In genomic region chr17:30857347-30857746, GRCm38 (mm10) we compare ENCODE assay signal across 30 mouse cellular contexts. TPM values are rescaled to one million over a fixed set of nuclear protein-coding genes. Genes with fewer than 3 reads are reported as not detected.
"Had no signal": no experiment of that assay in that cellular context is flagged by ENCODE, and none has a peak within 500 bp of the region (broad histone marks: within the 10 kb centered on the region; RNA-seq: fewer than 3 reads in every experiment).

No protein-coding gene starts in this region.

- ATAC-seq: hindbrain, embryonic 16.5 days; inflammation-experienced regulatory T-cells, adult 6 months; intestine, embryonic 15.5 days; intestine, postnatal 0 days; liver, embryonic 12.5 days had no signal

- DNase-seq: gastrocnemius, postnatal 14 days; gastrocnemius, postnatal 36 days; heart, adult 11 months; heart, adult 2 months; heart, postnatal 10 days; heart, postnatal 4 days; kidney, adult 18-20 months; kidney, adult 9 months; kidney, postnatal 14 days; kidney, postnatal 36 days; layer of hippocampus, adult 9-11 months; layer of hippocampus, postnatal 36 days; left cerebral cortex, postnatal 4 days had no signal

- H3K4me3 ChIP-seq: heart, adult 2 months; heart, embryonic 10.5 days; heart, embryonic 12.5 days; hindbrain, embryonic 10.5 days; hindbrain, embryonic 12.5 days; intestine, embryonic 15.5 days; kidney, embryonic 15.5 days; limb, embryonic 13.5 days; limb, embryonic 15.5 days; liver, embryonic 12.5 days had no signal

- H3K36me3 ChIP-seq: heart, embryonic 10.5 days; heart, embryonic 12.5 days; hindbrain, embryonic 10.5 days; hindbrain, embryonic 12.5 days; intestine, embryonic 15.5 days; kidney, embryonic 15.5 days; limb, embryonic 13.5 days; limb, embryonic 15.5 days; liver, embryonic 12.5 days had no signal

- H3K27ac ChIP-seq: heart, adult 2 months; heart, embryonic 10.5 days; hindbrain, embryonic 10.5 days; hindbrain, embryonic 12.5 days; hindbrain, embryonic 14.5 days; intestine, embryonic 15.5 days; kidney, embryonic 15.5 days; kidney, postnatal 0 days; limb, embryonic 13.5 days; limb, embryonic 15.5 days; liver, embryonic 12.5 days had no signal

- H3K9me3 ChIP-seq: heart, embryonic 10.5 days; hindbrain, embryonic 10.5 days; intestine, embryonic 15.5 days; kidney, embryonic 15.5 days; limb, embryonic 13.5 days; limb, embryonic 15.5 days; liver, embryonic 12.5 days had no signal

- H3K27me3 ChIP-seq: heart, embryonic 12.5 days; hindbrain, embryonic 12.5 days; intestine, embryonic 15.5 days; kidney, embryonic 15.5 days; limb, embryonic 13.5 days; limb, embryonic 15.5 days; liver, embryonic 12.5 days had no signal

- H3K4me1 ChIP-seq: intestine, embryonic 15.5 days had no signal

RNA-seq across cellular contexts. Expression of gene Glp1r, which starts 44.3 kb away (rescaled TPM):
- total RNA-seq: gastrocnemius, adult 18-20 months; gastrocnemius, adult 8-10 months; gastrocnemius, postnatal 14 days; gastrocnemius, postnatal 36 days had no signal
- polyA plus RNA-seq: hindbrain, embryonic 12.5 days; limb, embryonic 11.5 days; limb, embryonic 13.5 days had no signal
